Mouse (Mus musculus): ENCODE measurements around the gene Slc7a6os. TPM values are rescaled to one million over a fixed set of nuclear protein-coding genes. Genes with fewer than 3 reads are reported as not detected.
A peak's percentile ranks its signal among the peaks of the same experiment; 100 is the strongest.
"Not testable (repeated sequence)": the region's sequence is repeated elsewhere in the genome, so short reads cannot be mapped to it uniquely, and the experiment has no call there.

Gene Slc7a6os
- polyA plus RNA-seq, 1 experiment from 2014 or later, result 20.9 TPM

- H3K27me3 ChIP-seq (ENCODE audit: control insufficient read depth, insufficient read depth, low read length), result no peaks in the 10 kb centered on the region
- WGBS, result 88% methylated on average over 7 of the region's 7 CpGs
- no peak overlapping the region for H3K27ac ChIP-seq (replicated peaks in 1 of 2; ENCODE audit: control insufficient read depth in 1 of 2, insufficient read depth in 1 of 2, low read depth in 2 of 2, low read length in 2 of 2)
- H3K9me3 ChIP-seq (ENCODE audit: control insufficient read depth, low read length), result no peaks in the 10 kb centered on the region
- H3K4me3 ChIP-seq (ENCODE audit: control insufficient read depth in 1 of 2, insufficient read depth in 1 of 2, low read depth in 1 of 2, low read length in 2 of 2), result no peak overlapping the region
- no peak overlapping the region for H3K4me2 ChIP-seq (ENCODE audit: low read length)
- no peak overlapping the region for H3K9ac ChIP-seq (ENCODE audit: low read length)
- H3K36me3 ChIP-seq (ENCODE audit: control insufficient read depth, insufficient read depth, low read length), result peaks cover 78% of the 10 kb centered on the region
- no peak for ATAC-seq (ENCODE audit: insufficient number of reproducible peaks, insufficient read depth, low FRiP score, low read depth)
- no peaks in the 10 kb centered on the region for H3K4me1 ChIP-seq (ENCODE audit: control insufficient read depth in 2 of 2, insufficient read depth in 2 of 2, low read length in 2 of 2)
These were observed 20.8 kb upstream of the Slc7a6os start for GRCm38 (mm10) chr8:106231536-106231935.

DNA sequence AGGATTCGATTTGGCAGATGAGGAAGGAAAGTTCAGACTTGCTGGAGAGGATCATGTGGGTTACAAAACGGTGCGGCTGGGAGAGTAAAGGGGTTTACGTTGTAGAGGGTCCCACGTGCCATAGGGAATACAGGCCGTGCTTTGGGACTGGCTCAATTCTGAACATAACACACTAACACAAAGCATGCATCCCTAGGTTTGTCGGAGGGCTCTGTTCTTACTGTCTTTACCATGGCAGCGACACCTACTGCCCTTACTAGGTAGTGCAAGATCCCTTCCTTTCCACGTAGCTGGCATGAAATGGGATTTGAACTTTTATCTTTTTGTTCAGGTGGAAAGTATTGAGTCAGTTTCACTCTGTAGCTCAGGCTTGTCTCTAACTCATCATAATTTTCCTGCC lies 15.9 kb upstream of the Slc7a6os start:
- Histone ChIP-seq H3K4me3 (ENCODE audit: control insufficient read depth in 1 of 2, insufficient read depth in 1 of 2, low read depth in 1 of 2, low read length in 2 of 2) (no peak overlapping the region), H3K36me3 (ENCODE audit: control insufficient read depth, insufficient read depth, low read length) (peaks cover 88% of the 10 kb centered on the region), H3K4me1 (ENCODE audit: control insufficient read depth in 2 of 2, insufficient read depth in 2 of 2, low read length in 2 of 2) (no peaks in the 10 kb centered on the region), H3K9ac (ENCODE audit: low read length) (no peak overlapping the region), H3K27ac (replicated peaks in 1 of 2; ENCODE audit: control insufficient read depth in 1 of 2, insufficient read depth in 1 of 2, low read depth in 2 of 2, low read length in 2 of 2) (no peak overlapping the region), H3K4me2 (ENCODE audit: low read length) (no peak overlapping the region), H3K27me3 (ENCODE audit: control insufficient read depth, insufficient read depth, low read length) (no peaks in the 10 kb centered on the region), H3K9me3 (ENCODE audit: control insufficient read depth, low read length) (no peaks in the 10 kb centered on the region)
- ATAC-seq (ENCODE audit: insufficient number of reproducible peaks, insufficient read depth, low FRiP score, low read depth), result no peak
- 43% methylated on average over 9 of the region's 9 CpGs for WGBS

DNA sequence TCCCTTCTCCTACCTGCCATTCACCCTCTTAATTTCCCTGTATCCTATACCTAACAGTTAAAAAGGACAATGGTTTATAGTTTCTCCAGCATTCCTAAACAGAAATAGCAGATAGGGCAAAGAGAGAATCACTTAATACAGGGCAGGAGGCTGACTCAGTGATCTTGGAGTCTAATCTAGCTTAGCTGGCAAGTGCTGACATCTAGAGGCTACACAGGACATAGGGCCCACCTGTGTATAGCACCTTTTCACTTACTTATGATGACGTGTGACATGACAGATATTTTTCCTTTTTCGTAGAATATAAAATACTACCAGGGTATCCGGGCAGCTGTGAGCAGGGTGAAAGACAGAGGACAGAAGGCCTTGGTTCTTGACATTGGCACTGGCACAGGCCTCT lies 8.9 kb upstream of the Slc7a6os start:
- Histone ChIP-seq H3K9ac (ENCODE audit: low read length) (no peak overlapping the region), H3K4me3 (ENCODE audit: control insufficient read depth in 1 of 2, insufficient read depth in 1 of 2, low read depth in 1 of 2, low read length in 2 of 2) (no peak overlapping the region), H3K36me3 (ENCODE audit: control insufficient read depth, insufficient read depth, low read length) (peaks cover 97% of the 10 kb centered on the region), H3K27ac (replicated peaks in 1 of 2; ENCODE audit: control insufficient read depth in 1 of 2, insufficient read depth in 1 of 2, low read depth in 2 of 2, low read length in 2 of 2) (no peak overlapping the region), H3K4me2 (ENCODE audit: low read length) (no peak overlapping the region), H3K27me3 (ENCODE audit: control insufficient read depth, insufficient read depth, low read length) (no peaks in the 10 kb centered on the region), H3K4me1 (ENCODE audit: control insufficient read depth in 2 of 2, insufficient read depth in 2 of 2, low read length in 2 of 2) (no peaks in the 10 kb centered on the region; a peak in 1 of 4 replicates), H3K9me3 (ENCODE audit: control insufficient read depth, low read length) (no peaks in the 10 kb centered on the region)
- ATAC-seq (ENCODE audit: insufficient number of reproducible peaks, insufficient read depth, low FRiP score, low read depth), result no peak
- 52% methylated on average over 3 of the region's 3 CpGs for WGBS

DNA sequence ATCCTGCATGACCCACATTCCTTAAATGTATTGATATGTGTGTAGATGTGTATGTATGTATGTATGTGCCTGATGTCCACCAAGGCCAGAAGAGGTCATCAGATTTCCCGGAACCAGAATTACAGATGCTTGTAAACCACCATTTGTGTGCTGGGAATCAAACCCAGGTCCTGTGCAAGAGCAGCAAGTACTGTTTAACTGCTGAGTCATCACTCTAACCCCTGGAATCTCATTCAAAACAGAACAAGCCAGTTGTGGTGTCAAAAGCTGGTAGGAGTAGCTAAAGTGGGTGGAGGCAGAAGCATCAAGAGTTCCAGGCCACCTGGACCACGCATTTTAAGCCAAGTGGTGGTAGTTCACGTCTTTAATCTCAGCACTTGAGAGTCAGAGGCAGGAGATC lies 3.2 kb upstream of the Slc7a6os start:
- Histone ChIP-seq H3K9ac (ENCODE audit: low read length) (no peak overlapping the region), H3K36me3 (ENCODE audit: control insufficient read depth, insufficient read depth, low read length) (peaks cover 65% of the 10 kb centered on the region), H3K9me3 (ENCODE audit: control insufficient read depth, low read length) (no peaks in the 10 kb centered on the region), H3K27me3 (ENCODE audit: control insufficient read depth, insufficient read depth, low read length) (no peaks in the 10 kb centered on the region), H3K27ac (replicated peaks in 1 of 2; ENCODE audit: control insufficient read depth in 1 of 2, insufficient read depth in 1 of 2, low read depth in 2 of 2, low read length in 2 of 2) (no peak overlapping the region), H3K4me1 (ENCODE audit: control insufficient read depth in 2 of 2, insufficient read depth in 2 of 2, low read length in 2 of 2) (peaks cover 0 to 11% of the 10 kb centered on the region in 2 experiments; a peak in 2 of 4 replicates), H3K4me2 (ENCODE audit: low read length) (no peak overlapping the region), H3K4me3 (ENCODE audit: control insufficient read depth in 1 of 2, insufficient read depth in 1 of 2, low read depth in 1 of 2, low read length in 2 of 2) (no peak overlapping the region)
- 93% methylated on average over 3 of the region's 3 CpGs for WGBS
- no peak for ATAC-seq (ENCODE audit: insufficient number of reproducible peaks, insufficient read depth, low FRiP score, low read depth)

DNA sequence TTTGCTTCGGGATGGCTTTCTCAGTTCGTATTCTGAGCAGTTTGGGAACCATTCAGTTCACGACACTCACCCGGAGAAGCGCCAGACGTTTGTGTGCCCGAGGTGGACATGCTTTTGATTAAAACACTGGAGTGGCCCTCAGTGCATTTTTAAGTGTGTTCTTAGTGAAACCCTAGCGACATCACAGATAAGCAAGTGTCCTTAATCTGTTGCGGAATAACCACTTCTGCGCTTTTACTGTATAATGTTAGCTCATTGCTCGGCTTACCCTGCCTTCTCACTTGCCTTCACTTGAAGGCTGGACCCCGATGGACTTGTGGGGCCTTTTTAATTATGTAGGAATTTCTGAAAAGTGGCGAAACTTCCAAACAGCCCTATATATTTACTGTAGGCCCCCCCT lies 686 bp upstream of the Slc7a6os start:
- 4% methylated on average over 13 of the region's 13 CpGs for WGBS
- H3K4me3 ChIP-seq (ENCODE audit: control insufficient read depth in 1 of 2, insufficient read depth in 1 of 2, low read depth in 1 of 2, low read length in 2 of 2), result peak overlapping the region; percentile 69 to 71
- H3K4me1 ChIP-seq (ENCODE audit: control insufficient read depth in 2 of 2, insufficient read depth in 2 of 2, low read length in 2 of 2), result peaks cover 0 to 11% of the 10 kb centered on the region in 2 experiments; a peak in 2 of 4 replicates
- H3K27me3 ChIP-seq (ENCODE audit: control insufficient read depth, insufficient read depth, low read length), result no peaks in the 10 kb centered on the region
- H3K27ac ChIP-seq (replicated peaks in 1 of 2; ENCODE audit: control insufficient read depth in 1 of 2, insufficient read depth in 1 of 2, low read depth in 2 of 2, low read length in 2 of 2), result peak overlapping the region; percentile 78 to 86
- no peak for ATAC-seq (ENCODE audit: insufficient number of reproducible peaks, insufficient read depth, low FRiP score, low read depth)
- H3K9me3 ChIP-seq (ENCODE audit: control insufficient read depth, low read length), result no peaks in the 10 kb centered on the region
- H3K36me3 ChIP-seq (ENCODE audit: control insufficient read depth, insufficient read depth, low read length), result peaks cover 56% of the 10 kb centered on the region
- H3K9ac ChIP-seq (ENCODE audit: low read length), result peak overlapping the region; percentile 87
- peak overlapping the region; percentile 72 for H3K4me2 ChIP-seq (ENCODE audit: low read length)

GRCm38 (mm10) chr8:106210035-106210731 lies 552 bp downstream of the Slc7a6os start:
- peak overlapping the region; percentile 72 for H3K4me2 ChIP-seq (ENCODE audit: low read length)
- peaks cover 0 to 11% of the 10 kb centered on the region in 2 experiments; a peak in 2 of 4 replicates for H3K4me1 ChIP-seq (ENCODE audit: control insufficient read depth in 2 of 2, insufficient read depth in 2 of 2, low read length in 2 of 2)
- H3K4me3 ChIP-seq (ENCODE audit: control insufficient read depth in 1 of 2, insufficient read depth in 1 of 2, low read depth in 1 of 2, low read length in 2 of 2), result peak overlapping the region; percentile 69 to 71
- ATAC-seq (ENCODE audit: insufficient number of reproducible peaks, insufficient read depth, low FRiP score, low read depth), result peak; percentile 40
- peaks cover 54% of the 10 kb centered on the region for H3K36me3 ChIP-seq (ENCODE audit: control insufficient read depth, insufficient read depth, low read length)
- H3K9ac ChIP-seq (ENCODE audit: low read length), result peak overlapping the region; percentile 87
- H3K27me3 ChIP-seq (ENCODE audit: control insufficient read depth, insufficient read depth, low read length), result no peaks in the 10 kb centered on the region
- H3K27ac ChIP-seq (replicated peaks in 1 of 2; ENCODE audit: control insufficient read depth in 1 of 2, insufficient read depth in 1 of 2, low read depth in 2 of 2, low read length in 2 of 2), result peak overlapping the region; percentile 73 to 86
- no peaks in the 10 kb centered on the region for H3K9me3 ChIP-seq (ENCODE audit: control insufficient read depth, low read length)
- 1% methylated on average over 35 of the region's 35 CpGs for WGBS

- not testable (repeated sequence) for H3K27me3 ChIP-seq (ENCODE audit: control insufficient read depth, insufficient read depth, low read length); H3K9ac ChIP-seq (ENCODE audit: low read length); ATAC-seq (ENCODE audit: insufficient number of reproducible peaks, insufficient read depth, low FRiP score, low read depth); H3K27ac ChIP-seq (replicated peaks in 1 of 2; ENCODE audit: control insufficient read depth in 1 of 2, insufficient read depth in 1 of 2, low read depth in 2 of 2, low read length in 2 of 2); H3K4me1 ChIP-seq (ENCODE audit: control insufficient read depth in 2 of 2, insufficient read depth in 2 of 2, low read length in 2 of 2); H3K9me3 ChIP-seq (ENCODE audit: control insufficient read depth, low read length); H3K4me3 ChIP-seq (ENCODE audit: control insufficient read depth in 1 of 2, insufficient read depth in 1 of 2, low read depth in 1 of 2, low read length in 2 of 2); H3K4me2 ChIP-seq (ENCODE audit: low read length)
- peaks cover 95% of the 10 kb centered on the region for H3K36me3 ChIP-seq (ENCODE audit: control insufficient read depth, insufficient read depth, low read length)
- WGBS, result 86% methylated on average over 3 of the region's 3 CpGs
These were observed 11.1 kb downstream of the Slc7a6os start for GRCm38 (mm10) chr8:106199596-106199995.

DNA sequence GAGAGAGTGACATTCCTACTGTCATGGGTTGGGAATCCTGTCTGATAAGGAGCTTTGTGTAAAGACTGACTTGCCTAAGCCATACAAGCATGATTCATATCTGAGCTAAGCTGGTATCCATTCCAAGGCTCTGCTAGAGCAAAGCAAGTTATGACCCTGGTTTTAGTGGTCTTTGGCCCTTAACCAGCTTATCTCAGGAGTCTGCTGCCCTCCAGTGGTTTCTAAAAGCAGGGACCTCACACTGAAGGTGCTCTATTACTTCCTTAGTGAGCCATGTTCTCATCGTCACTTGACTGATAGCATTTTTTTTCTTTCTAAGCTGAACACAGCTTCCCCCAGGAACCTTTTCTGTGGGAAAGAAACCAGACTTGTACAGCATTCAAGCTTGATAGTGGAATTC lies 12.0 kb downstream of the Slc7a6os start:
- Histone ChIP-seq H3K36me3 (ENCODE audit: control insufficient read depth, insufficient read depth, low read length) (peaks cover 91% of the 10 kb centered on the region), H3K9me3 (ENCODE audit: control insufficient read depth, low read length) (no peaks in the 10 kb centered on the region), H3K4me1 (ENCODE audit: control insufficient read depth in 2 of 2, insufficient read depth in 2 of 2, low read length in 2 of 2) (no peaks in the 10 kb centered on the region; a peak in 1 of 4 replicates), H3K9ac (ENCODE audit: low read length) (no peak overlapping the region), H3K27me3 (ENCODE audit: control insufficient read depth, insufficient read depth, low read length) (no peaks in the 10 kb centered on the region), H3K27ac (replicated peaks in 1 of 2; ENCODE audit: control insufficient read depth in 1 of 2, insufficient read depth in 1 of 2, low read depth in 2 of 2, low read length in 2 of 2) (no peak overlapping the region), H3K4me3 (ENCODE audit: control insufficient read depth in 1 of 2, insufficient read depth in 1 of 2, low read depth in 1 of 2, low read length in 2 of 2) (no peak overlapping the region), H3K4me2 (ENCODE audit: low read length) (no peak overlapping the region)
- 0% methylated on average over 1 of the region's 1 CpGs for WGBS
- no peak for ATAC-seq (ENCODE audit: insufficient number of reproducible peaks, insufficient read depth, low FRiP score, low read depth)

All from heart, embryonic 14.5 days (tissue).